Mouse (Mus musculus) liver, postnatal 0 days (tissue): ENCODE data around the gene Frk. TPM values are rescaled to one million over a fixed set of nuclear protein-coding genes. Genes with fewer than 3 reads are reported as not detected.
"Not testable (repeated sequence)": the region's sequence is repeated elsewhere in the genome, so short reads cannot be mapped to it uniquely, and the experiment has no call there.

ENCODE experiments used
- ATAC-seq: fragments of 200-750 bp; cut with Nextera tagmentation; 2 replicates; pipeline ENCODE4 v1.8.0; 2017; ENCODE audit warnings: mild to moderate bottlenecking, moderate library complexity
- DNase-seq: peaks from one replicate; pipeline ENCODE4 v3.0.0-alpha.2; 2016
- H3K27ac ChIP-seq: fragments of 300-500 bp; sonication (generic); 2 replicates; pipeline ENCODE4 v1.5.1; 2014; ENCODE audit warnings: antibody characterized with exemption, moderate library complexity, mild to moderate bottlenecking, low read depth
- H3K27me3 ChIP-seq: fragments of 300-500 bp; sonication (generic); 2 replicates; pipeline ENCODE4 v1.6.1; 2014; ENCODE audit warnings: low read length, control low read depth, mixed read lengths; ENCODE audit not compliant: insufficient read depth
- H3K36me3 ChIP-seq: fragments of 300-500 bp; sonication (generic); replicated peaks from 2 replicates; pipeline ENCODE4 v1.6.1; 2014; ENCODE audit warnings: mild to moderate bottlenecking, control low read depth, low read length, moderate library complexity, mixed read lengths; ENCODE audit not compliant: insufficient read depth
- H3K4me1 ChIP-seq: fragments of 300-500 bp; sonication (generic); 2 replicates; pipeline ENCODE4 v1.6.1; 2014; ENCODE audit warnings: antibody characterized with exemption, mild to moderate bottlenecking, control low read depth; ENCODE audit not compliant: insufficient read depth
- H3K4me2 ChIP-seq: fragments of 300-500 bp; sonication (generic); 2 replicates; pipeline ENCODE4 v1.6.1; 2014; ENCODE audit warnings: low read depth, mild to moderate bottlenecking, low read length, moderate library complexity, mixed read lengths
- H3K4me3 ChIP-seq: fragments of 300-500 bp; sonication (generic); 2 replicates; pipeline ENCODE4 v1.5.1; 2014; ENCODE audit warnings: low read depth, low read length
- H3K9ac ChIP-seq: fragments of 300-500 bp; sonication (generic); replicated peaks from 2 replicates; pipeline ENCODE4 v1.6.1; 2014; ENCODE audit warnings: mild to moderate bottlenecking, moderate library complexity
- H3K9me3 ChIP-seq: fragments of 300-500 bp; sonication (generic); 2 replicates; pipeline ENCODE4 v1.6.1; 2016; ENCODE audit warnings: mild to moderate bottlenecking, control low read depth, low read length, mixed read lengths
- CTCF ChIP-seq: sonication (generic); IDR thresholded peaks from 2 replicates; pipeline ENCODE4 v1.5.1; 2016; ENCODE audit warnings: antibody characterized with exemption, low read depth
- EP300 ChIP-seq: IDR thresholded peaks from 2 replicates; pipeline ENCODE4 v1.6.1; 2016; ENCODE audit warnings: antibody characterized with exemption, low read depth, mild to moderate bottlenecking
- WGBS: fragments of 180-500 bp; shearing (Covaris S2); extraction: QIAGEN DNeasy Blood & Tissue Kit; methylation state at CpG from one replicate; pipeline ENCODE4 v1.1.7; 2014; ENCODE audit not compliant: insufficient replicate concordance; 5-methylcytosine and 5-hydroxymethylcytosine counted together
- polyA plus RNA-seq: library from polyadenylated mRNA; unstranded; fragments of >200 nt; fragmentation: Nextera tagmentation; extraction: Ambion mirVana; gene quantifications from 2 replicates; pipeline ENCODE4 v1.2.1, GENCODE M21; 2015

Frk gene
- polyA plus RNA-seq, 1 experiment from 2014 or later: 0.99 TPM

- Histone ChIP-seq H3K9me3 (no peaks in the 10 kb centered on the region), H3K4me1 (no peaks in the 10 kb centered on the region), H3K36me3 (no peaks in the 10 kb centered on the region), H3K27ac (no peak overlapping the region), H3K9ac (no peak overlapping the region), H3K4me3 (no peak overlapping the region), H3K27me3 (no peaks in the 10 kb centered on the region), H3K4me2 (no peak overlapping the region)
- DNase-seq (no peak), ATAC-seq (no peak)
- TF ChIP-seq CTCF (no peak), EP300 (no peak)
- WGBS: 77% methylated on average over 5 of the region's 5 CpGs
These were observed 67.4 kb downstream of the Frk start for GRCm38 (mm10) chr10:34550612-34551011.

DNA sequence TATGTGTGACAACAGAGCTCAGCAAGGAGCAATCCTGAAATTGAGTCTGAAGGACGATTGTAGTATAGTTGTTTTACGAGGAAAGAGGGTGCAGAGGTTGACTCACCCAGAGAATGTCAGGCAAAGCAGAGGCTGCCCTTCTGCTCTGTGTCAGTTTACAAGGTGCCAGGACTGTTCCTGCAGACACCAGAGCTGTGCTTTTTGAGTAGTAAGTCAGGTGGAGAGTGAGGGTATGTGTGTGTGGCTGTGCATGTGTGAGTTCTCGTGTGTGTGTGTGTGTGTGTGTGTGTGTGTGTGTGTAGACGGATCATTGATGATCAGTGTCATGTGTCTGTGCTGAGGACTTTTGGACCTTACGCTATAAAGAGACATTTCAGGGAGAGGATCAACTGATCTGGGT, 68.4 kb downstream of the Frk start:
- TF ChIP-seq EP300 (no peak), CTCF (no peak)
- no peaks in the 10 kb centered on the region for H3K4me1 ChIP-seq
- H3K9ac ChIP-seq: no peak overlapping the region
- no peak overlapping the region for H3K4me3 ChIP-seq
- H3K9me3 ChIP-seq: no peaks in the 10 kb centered on the region
- DNase-seq: no peak
- H3K27ac ChIP-seq: no peak overlapping the region
- H3K4me2 ChIP-seq: no peak overlapping the region
- no peak for ATAC-seq
- WGBS: 76% methylated on average over 5 of the region's 5 CpGs
- H3K27me3 ChIP-seq: no peaks in the 10 kb centered on the region
- no peaks in the 10 kb centered on the region for H3K36me3 ChIP-seq

DNA sequence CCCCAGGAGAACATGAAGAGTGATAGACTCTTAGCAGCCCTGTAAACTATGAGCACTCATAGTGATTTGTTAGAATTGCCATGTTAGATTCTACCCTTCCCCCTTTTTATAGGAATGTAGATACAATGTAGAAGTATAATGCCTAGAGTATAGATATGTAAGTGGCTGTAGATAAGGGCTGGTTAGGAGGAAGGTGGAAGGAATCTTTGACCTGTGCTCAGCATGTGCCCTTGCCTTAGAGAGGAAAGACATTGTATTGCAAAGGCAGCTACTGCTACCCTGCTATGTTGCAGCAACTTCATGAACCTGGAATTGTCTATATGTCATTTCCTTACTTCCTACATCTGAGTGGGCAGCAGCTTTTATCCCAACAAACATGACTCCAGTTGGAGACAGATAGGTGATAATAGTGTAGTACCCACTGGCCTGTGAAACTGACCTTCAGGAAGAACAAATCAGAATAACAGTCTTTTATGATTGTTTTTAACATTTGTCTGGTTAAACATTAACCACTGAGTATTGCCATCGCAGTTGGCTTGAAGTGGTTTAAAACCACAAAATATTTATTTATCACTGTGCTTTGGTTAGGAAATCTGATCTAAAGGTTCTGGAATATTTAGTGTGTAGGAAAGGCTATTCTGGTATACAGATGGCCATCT, 80.4 kb downstream of the Frk start:
- Histone ChIP-seq H3K9me3 (no peaks in the 10 kb centered on the region), H3K27me3 (no peaks in the 10 kb centered on the region), H3K4me3 (no peak overlapping the region), H3K36me3 (no peaks in the 10 kb centered on the region), H3K4me2 (no peak overlapping the region), H3K4me1 (no peaks in the 10 kb centered on the region; the same call in 1 of the 2 replicates), H3K9ac (no peak overlapping the region), H3K27ac (no peak overlapping the region)
- DNase-seq (no peak), ATAC-seq (no peak)
- TF ChIP-seq EP300 (no peak), CTCF (no peak)
- WGBS: 67% methylated on average over 1 of the region's 1 CpGs

DNA sequence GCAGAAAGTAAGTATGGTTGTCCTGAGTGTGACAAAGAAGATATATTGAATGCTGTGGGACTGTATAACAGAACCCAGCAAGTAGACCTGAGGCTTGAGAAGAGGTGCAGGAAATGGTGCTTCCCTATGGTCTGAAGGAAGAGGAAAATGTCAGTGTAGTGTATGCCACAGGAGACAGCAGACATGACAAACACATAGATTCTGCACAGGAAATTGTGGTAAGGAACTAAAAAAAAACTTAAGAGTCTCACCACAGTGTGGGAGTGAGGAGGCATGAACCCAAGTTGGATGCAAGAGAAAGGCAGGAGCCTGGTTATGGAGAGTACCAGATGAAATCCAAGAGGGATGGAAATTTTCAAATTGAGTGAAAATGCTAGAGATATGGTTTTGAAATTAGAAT, 132.3 kb downstream of the Frk start:
- no peaks in the 10 kb centered on the region for H3K4me1 ChIP-seq
- no peak for TF ChIP-seq CTCF
- TF ChIP-seq EP300: no peak
- no peaks in the 10 kb centered on the region for H3K36me3 ChIP-seq
- no peaks in the 10 kb centered on the region for H3K9me3 ChIP-seq
- H3K4me2 ChIP-seq: no peak overlapping the region
- H3K27me3 ChIP-seq: no peaks in the 10 kb centered on the region
- no peak overlapping the region for H3K9ac ChIP-seq
- H3K27ac ChIP-seq: no peak overlapping the region
- H3K4me3 ChIP-seq: no peak overlapping the region
- ATAC-seq (no peak), DNase-seq (no peak)

- no peak overlapping the region for H3K4me2 ChIP-seq
- no peak overlapping the region for H3K27ac ChIP-seq
- H3K4me3 ChIP-seq: no peak overlapping the region
- TF ChIP-seq EP300 (no peak), CTCF (peak; percentile 31)
- H3K4me1 ChIP-seq: no peaks in the 10 kb centered on the region
- 54% methylated on average over 2 of the region's 2 CpGs for WGBS
- H3K9me3 ChIP-seq: no peaks in the 10 kb centered on the region
- DNase-seq (no peak), ATAC-seq (no peak)
- no peaks in the 10 kb centered on the region for H3K27me3 ChIP-seq
- H3K36me3 ChIP-seq: no peaks in the 10 kb centered on the region
- no peak overlapping the region for H3K9ac ChIP-seq
These were observed 134.0 kb downstream of the Frk start for GRCm38 (mm10) chr10:34617216-34617615.

DNA sequence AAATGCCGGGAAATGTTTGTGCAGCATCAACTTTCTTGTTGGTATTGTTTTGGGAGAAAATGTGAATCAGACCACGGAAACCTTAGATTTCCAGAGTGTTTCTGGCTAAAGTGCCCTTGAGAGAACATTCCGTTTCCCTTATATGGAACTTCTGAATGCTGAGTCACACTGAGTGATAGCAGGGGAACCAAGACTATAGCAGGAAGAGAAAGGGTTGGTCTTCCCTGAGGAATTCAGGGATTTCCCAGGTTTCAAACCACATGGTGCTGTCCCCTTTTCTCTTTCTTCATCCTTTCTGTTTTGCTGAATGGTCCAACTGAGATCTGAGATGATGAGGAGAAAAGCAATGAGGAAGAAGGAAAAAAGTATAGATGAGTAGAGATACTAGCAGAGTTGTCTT, 135.3 kb downstream of the Frk start:
- Histone ChIP-seq H3K9ac (no peak overlapping the region), H3K36me3 (no peaks in the 10 kb centered on the region), H3K4me2 (no peak overlapping the region), H3K27me3 (no peaks in the 10 kb centered on the region), H3K27ac (no peak overlapping the region), H3K9me3 (no peaks in the 10 kb centered on the region), H3K4me3 (no peak overlapping the region), H3K4me1 (no peaks in the 10 kb centered on the region)
- DNase-seq: no peak
- no peak for ATAC-seq
- TF ChIP-seq CTCF (no peak), EP300 (no peak)
- 45% methylated on average over 3 of the region's 3 CpGs for WGBS

GRCm38 (mm10) chr10:34620540-34620939, 137.3 kb downstream of the Frk start:
- not testable (repeated sequence) for H3K4me3 ChIP-seq, H3K27ac ChIP-seq, H3K9ac ChIP-seq, H3K36me3 ChIP-seq, H3K4me2 ChIP-seq, H3K4me1 ChIP-seq, H3K9me3 ChIP-seq, ATAC-seq, DNase-seq, H3K27me3 ChIP-seq
- 69% methylated on average over 8 of the region's 8 CpGs for WGBS
